Mouse (Mus musculus) retina, adult 2 months (tissue): Measurements from ENCODE around the gene Olfr1513.
A peak's percentile ranks its signal among the peaks of the same experiment; 100 is the strongest.
"Not testable (repeated sequence)": the region's sequence is repeated elsewhere in the genome, so short reads cannot be mapped to it uniquely, and the experiment has no call there.

Source experiments
- DNase-seq: peaks from one replicate; pipeline ENCODE4 v3.0.0-alpha.2; 2012; ENCODE audit warnings: low read depth, low spot score

Olfr1513 gene

DNA sequence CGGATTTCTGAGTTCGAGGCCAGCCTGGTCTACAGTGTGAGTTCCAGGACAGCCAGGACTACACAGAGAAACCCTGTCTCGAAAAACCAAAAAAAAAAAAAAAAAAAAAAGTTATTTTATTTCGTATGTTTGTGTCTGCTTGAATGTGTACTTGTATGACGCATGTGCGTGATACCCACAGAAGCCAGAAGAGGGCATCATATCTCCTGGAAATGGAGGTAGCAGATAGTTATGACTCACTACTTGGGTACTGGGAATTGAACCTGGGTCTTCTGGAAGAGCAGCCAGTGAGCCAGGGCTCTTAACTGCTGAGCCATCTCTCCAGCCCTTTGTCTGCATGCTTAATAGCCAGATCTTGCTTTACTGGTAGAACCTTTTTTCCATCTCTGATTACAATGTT lies 45.9 kb downstream of the Olfr1513 start:
- DNase-seq, result not testable (repeated sequence)

DNA sequence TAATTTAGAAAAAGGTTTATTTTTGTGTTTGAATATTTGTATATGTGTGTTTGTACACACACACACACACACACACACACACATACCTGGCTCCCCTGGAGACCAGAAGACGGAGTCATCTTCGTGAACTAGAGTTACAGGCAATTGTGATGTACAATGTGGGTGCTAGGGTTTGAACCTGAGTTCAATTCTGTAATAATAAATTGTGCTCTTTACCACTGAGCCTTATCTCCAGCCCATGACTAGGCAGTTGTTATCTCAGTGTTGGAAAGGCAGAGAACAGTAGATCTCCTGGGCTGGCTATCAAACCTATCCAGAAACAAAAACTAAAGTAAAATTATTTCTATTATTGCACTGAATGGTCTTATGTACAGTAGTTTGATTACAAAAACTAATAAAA lies 50.1 kb downstream of the Olfr1513 start:
- no peak for DNase-seq

DNA sequence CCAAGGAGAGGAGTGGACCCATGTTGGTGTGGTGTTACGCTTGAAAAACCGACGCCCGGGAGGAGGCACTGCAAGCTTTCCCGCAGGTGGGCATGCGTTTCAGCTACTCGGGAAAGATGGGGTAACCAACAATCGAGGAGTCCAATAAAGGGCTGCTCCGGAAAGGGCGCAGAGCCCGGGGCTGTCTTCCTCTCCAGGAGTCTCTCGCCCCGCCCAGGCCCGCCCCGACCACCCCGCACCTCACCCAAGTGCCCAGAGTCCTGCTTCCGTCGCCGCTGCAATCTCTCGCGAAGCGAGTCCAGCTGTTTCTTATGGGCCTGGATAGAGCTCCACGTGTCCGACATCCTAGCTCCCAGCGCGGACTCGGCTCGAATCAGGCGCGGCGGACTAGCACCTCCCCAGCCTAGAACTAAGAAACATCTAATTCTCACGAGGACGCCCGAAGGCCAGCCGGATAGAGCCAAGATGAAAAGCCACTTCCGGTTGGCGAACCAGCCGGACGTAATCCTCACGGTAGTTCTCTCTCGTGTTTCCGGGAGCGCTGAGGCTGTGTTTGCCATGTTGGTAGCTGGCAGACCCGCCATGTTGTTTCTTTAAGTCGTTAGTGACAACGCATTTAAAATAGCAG lies 51.5 kb downstream of the Olfr1513 start, which contains the start of gene Mettl3:
Gene Mettl3 (minus strand): TSS at position 485 of the 628 bp plus-strand sequence.
- peak; percentile 89 for DNase-seq

DNA sequence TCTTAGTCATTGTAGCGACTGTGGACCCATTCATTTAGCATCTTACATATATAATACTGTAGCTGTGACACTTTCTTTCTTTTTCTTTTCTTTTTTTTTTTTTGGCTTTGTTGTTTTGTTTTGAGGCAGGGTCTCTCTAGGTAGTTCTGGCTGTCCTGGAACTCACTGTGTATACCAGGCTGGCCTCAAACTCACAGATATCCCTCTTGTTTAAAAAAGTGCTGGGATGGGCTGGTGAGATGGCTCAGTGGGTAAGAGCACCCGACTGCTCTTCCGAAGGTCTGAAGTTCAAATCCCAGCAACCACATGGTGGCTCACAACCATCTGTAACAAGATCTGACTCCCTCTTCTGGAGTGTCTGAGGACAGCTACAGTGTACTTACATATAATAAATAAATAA lies 52.7 kb downstream of the Olfr1513 start:
- DNase-seq, result not testable (repeated sequence)
